Mouse (Mus musculus) hindbrain, embryonic 13.5 days (tissue): ENCODE data around the gene Tmem121. TPM values are rescaled to one million over a fixed set of nuclear protein-coding genes. Genes with fewer than 3 reads are reported as not detected.

Source experiments
- ATAC-seq: fragments of 200-750 bp; cut with Nextera tagmentation; 2 replicates; pipeline ENCODE4 v1.8.0; 2017; ENCODE audit warnings: moderate TSS enrichment; ENCODE audit not compliant: low FRiP score
- H3K27ac ChIP-seq: fragments of 300-500 bp; sonication (generic); 2 replicates; pipeline ENCODE4 v1.5.1; 2015; ENCODE audit warnings: inconsistent platforms, mild to moderate bottlenecking, moderate library complexity
- H3K27me3 ChIP-seq: fragments of 300-500 bp; sonication (generic); 2 replicates; pipeline ENCODE4 v1.6.1; 2015; ENCODE audit warnings: mild to moderate bottlenecking, inconsistent platforms
- H3K36me3 ChIP-seq: fragments of 300-500 bp; sonication (generic); 2 replicates; pipeline ENCODE4 v1.6.1; 2015; ENCODE audit warnings: mild to moderate bottlenecking, inconsistent platforms
- H3K4me1 ChIP-seq: fragments of 300-500 bp; sonication (generic); replicated peaks from 2 replicates; pipeline ENCODE4 v1.6.1; 2015; ENCODE audit warnings: inconsistent platforms
- H3K4me2 ChIP-seq: fragments of 300-500 bp; sonication (generic); 2 replicates; pipeline ENCODE4 v1.6.1; 2015; ENCODE audit warnings: inconsistent platforms, mild to moderate bottlenecking, moderate library complexity
- H3K4me3 ChIP-seq: fragments of 300-500 bp; sonication (generic); 2 replicates; pipeline ENCODE4 v1.5.1; 2015; ENCODE audit warnings: mild to moderate bottlenecking, inconsistent platforms
- H3K9ac ChIP-seq: fragments of 300-500 bp; sonication (generic); 2 replicates; pipeline ENCODE4 v1.6.1; 2015; ENCODE audit warnings: mild to moderate bottlenecking, inconsistent platforms
- H3K9me3 ChIP-seq: fragments of 300-500 bp; sonication (generic); 2 replicates; pipeline ENCODE4 v1.6.1; 2016; ENCODE audit warnings: inconsistent platforms
- WGBS: fragments of 180-500 bp; shearing (Covaris S2); methylation state at CpG from one replicate; pipeline ENCODE4 v1.1.7; 2015; 5-methylcytosine and 5-hydroxymethylcytosine counted together
- polyA plus RNA-seq: library from polyadenylated mRNA; unstranded; fragments of >200 nt; fragmentation: Nextera tagmentation; extraction: Ambion mirVana; gene quantifications from 2 replicates; pipeline ENCODE4 v1.2.1, GENCODE M21; 2015

Gene Tmem121
- polyA plus RNA-seq: 32.4 and 34.9 TPM in 2 replicates

GRCm38 (mm10) chr12:113185442-113186291 is at the start of gene Tmem121:
Gene Tmem121, plus strand, starts transcription at chr12:113185930.
- H3K4me2 ChIP-seq: peak within 1 kb of the TSS; percentile 89
- H3K9me3 ChIP-seq: no peaks in the 10 kb centered on the region
- H3K36me3 ChIP-seq: peaks cover 27% of the 10 kb centered on the region
- 1% methylated on average over 58 of the region's 63 CpGs for WGBS
- peak; percentile 57 for ATAC-seq
- peak within 1 kb of the TSS; percentile 93 for H3K9ac ChIP-seq
- H3K4me1 ChIP-seq: peaks cover 34% of the 10 kb centered on the region
- H3K27ac ChIP-seq: peak within 1 kb of the TSS; percentile 73
- H3K27me3 ChIP-seq: peaks cover 10% of the 10 kb centered on the region; the same call in 1 of the 2 replicates
- peak within 1 kb of the TSS; percentile 79 for H3K4me3 ChIP-seq

- no peaks in the 10 kb centered on the region for H3K9me3 ChIP-seq
- H3K4me1 ChIP-seq: peaks cover 30% of the 10 kb centered on the region
- ATAC-seq: no peak
Measured at GRCm38 (mm10) chr12:113136492-113137020, 49.2 kb upstream of the Tmem121 start.

GRCm38 (mm10) chr12:113137260-113138213 is 48.2 kb upstream of the Tmem121 start:
- Histone ChIP-seq H3K4me3 (no peak overlapping the region), H3K9ac (peak overlapping the region; percentile 7; the same call in 1 of the 2 replicates), H3K4me1 (peaks cover 39% of the 10 kb centered on the region), H3K27me3 (no peaks in the 10 kb centered on the region), H3K9me3 (no peaks in the 10 kb centered on the region), H3K27ac (no peak overlapping the region), H3K36me3 (peaks cover 62% of the 10 kb centered on the region), H3K4me2 (no peak overlapping the region)
- ATAC-seq: no peak
- 89% methylated on average over 18 of the region's 18 CpGs for WGBS

More at GRCm38 (mm10) chr12:113136492-113137020, 49.2 kb upstream of the Tmem121 start:
- Histone ChIP-seq H3K27ac (no peak overlapping the region), H3K4me2 (no peak overlapping the region), H3K4me3 (no peak overlapping the region), H3K27me3 (no peaks in the 10 kb centered on the region), H3K9ac (no peak overlapping the region), H3K36me3 (peaks cover 72% of the 10 kb centered on the region)
- WGBS: 81% methylated on average over 17 of the region's 17 CpGs

- Histone ChIP-seq H3K27me3 (no peaks in the 10 kb centered on the region), H3K4me1 (peaks cover 47% of the 10 kb centered on the region), H3K36me3 (peaks cover 55% of the 10 kb centered on the region), H3K9me3 (no peaks in the 10 kb centered on the region), H3K4me2 (no peak overlapping the region), H3K4me3 (no peak overlapping the region), H3K9ac (peak overlapping the region; percentile 82; the same call in 1 of the 2 replicates), H3K27ac (peak overlapping the region; percentile 89; the same call in 1 of the 2 replicates)
- 82% methylated on average over 6 of the region's 6 CpGs for WGBS
- no peak for ATAC-seq
Measured at GRCm38 (mm10) chr12:113138291-113138690, 47.4 kb upstream of the Tmem121 start.

- peak overlapping the region; percentile 82 for H3K9ac ChIP-seq
- 31% methylated on average over 11 of the region's 11 CpGs for WGBS
- H3K27me3 ChIP-seq: no peaks in the 10 kb centered on the region
- peaks cover 55% of the 10 kb centered on the region for H3K36me3 ChIP-seq
- H3K9me3 ChIP-seq: no peaks in the 10 kb centered on the region
- peak overlapping the region; percentile 66 for H3K4me3 ChIP-seq
- H3K4me2 ChIP-seq: peak overlapping the region; percentile 73
- peaks cover 52% of the 10 kb centered on the region for H3K4me1 ChIP-seq
- peak; percentile 1; the same call in 1 of the 2 replicates for ATAC-seq
- peak overlapping the region; percentile 89 for H3K27ac ChIP-seq
Measured at GRCm38 (mm10) chr12:113138901-113139864, 46.5 kb upstream of the Tmem121 start.

GRCm38 (mm10) chr12:113139908-113140615 is 45.7 kb upstream of the Tmem121 start, which contains the start of gene Crip2:
Gene Crip2, plus strand, starts transcription at chr12:113140236.
- H3K9me3 ChIP-seq: no peaks in the 10 kb centered on the region
- peak within 1 kb of the TSS; percentile 89 for H3K27ac ChIP-seq
- H3K4me1 ChIP-seq: peaks cover 56% of the 10 kb centered on the region
- WGBS: under 1% methylated on average over 68 of the region's 68 CpGs
- peak within 1 kb of the TSS; percentile 66 for H3K4me3 ChIP-seq
- peak within 1 kb of the TSS; percentile 73 for H3K4me2 ChIP-seq
- H3K27me3 ChIP-seq: no peaks in the 10 kb centered on the region
- H3K9ac ChIP-seq: peak within 1 kb of the TSS; percentile 82
- ATAC-seq: peak; percentile 86
- peaks cover 55% of the 10 kb centered on the region for H3K36me3 ChIP-seq

GRCm38 (mm10) chr12:113140616-113141411 is 44.9 kb upstream of the Tmem121 start:
- no peak; the same call in 1 of the 2 replicates for ATAC-seq
- H3K4me1 ChIP-seq: peaks cover 59% of the 10 kb centered on the region
- peak overlapping the region; percentile 66 for H3K4me3 ChIP-seq
- 0 out of 2 replicates have a peak, but pooled peaks cover 2% of the 10 kb centered on the region for H3K27me3 ChIP-seq
- no peaks in the 10 kb centered on the region for H3K9me3 ChIP-seq
- peak overlapping the region; percentile 82 for H3K9ac ChIP-seq
- peaks cover 55% of the 10 kb centered on the region for H3K36me3 ChIP-seq
- 1% methylated on average over 49 of the region's 49 CpGs for WGBS
- H3K27ac ChIP-seq: peak overlapping the region; percentile 89
- H3K4me2 ChIP-seq: peak overlapping the region; percentile 73

GRCm38 (mm10) chr12:113141531-113141973 is 44.2 kb upstream of the Tmem121 start:
- Histone ChIP-seq H3K27ac (peak overlapping the region; percentile 89), H3K4me1 (peaks cover 66% of the 10 kb centered on the region), H3K9ac (peak overlapping the region; percentile 82), H3K27me3 (0 out of 2 replicates have a peak, but pooled peaks cover 5% of the 10 kb centered on the region), H3K4me2 (peak overlapping the region; percentile 73), H3K36me3 (peaks cover 48% of the 10 kb centered on the region), H3K9me3 (no peaks in the 10 kb centered on the region), H3K4me3 (peak overlapping the region; percentile 66)
- whole genome bisulfite sequencing: 25% methylated on average over 8 of the region's 8 CpGs
- no peak for ATAC-seq

GRCm38 (mm10) chr12:113142021-113142975 is 43.4 kb upstream of the Tmem121 start:
- peak overlapping the region; percentile 66 for H3K4me3 ChIP-seq
- H3K36me3 ChIP-seq: peaks cover 40% of the 10 kb centered on the region
- WGBS: 19% methylated on average over 15 of the region's 15 CpGs
- H3K9me3 ChIP-seq: no peaks in the 10 kb centered on the region
- H3K9ac ChIP-seq: peak overlapping the region; percentile 82
- H3K27ac ChIP-seq: peak overlapping the region; percentile 89
- 0 out of 2 replicates have a peak, but pooled peaks cover 5% of the 10 kb centered on the region for H3K27me3 ChIP-seq
- ATAC-seq: no peak
- H3K4me2 ChIP-seq: peak overlapping the region; percentile 73
- peaks cover 73% of the 10 kb centered on the region for H3K4me1 ChIP-seq
